Mouse (Mus musculus): ENCODE data around the gene Steap2.
"Not testable (repeated sequence)": the region's sequence is repeated elsewhere in the genome, so short reads cannot be mapped to it uniquely, and the experiment has no call there.

The Steap2 gene

GRCm38 (mm10) chr5:5693956-5694653 lies at the start of gene Steap2:
Gene Steap2 (minus strand): TSS chr5:5694578.
- no peak for DNase-seq

GRCm38 (mm10) chr5:5734445-5734844 lies 40.1 kb upstream of the Steap2 start:
- DNase-seq, result no peak

- no peak for DNase-seq
Observed at GRCm38 (mm10) chr5:5732858-5733257, 38.5 kb upstream of the Steap2 start.

- no peak for DNase-seq
Observed at GRCm38 (mm10) chr5:5732208-5732607, 37.8 kb upstream of the Steap2 start.

- no peak for DNase-seq
Observed at GRCm38 (mm10) chr5:5729904-5730303, 35.5 kb upstream of the Steap2 start.

GRCm38 (mm10) chr5:5722217-5722616 lies 27.8 kb upstream of the Steap2 start:
- no peak for DNase-seq

GRCm38 (mm10) chr5:5711032-5711431 lies 16.7 kb upstream of the Steap2 start:
- no peak for DNase-seq

- DNase-seq, result no peak
Observed at GRCm38 (mm10) chr5:5707341-5708278, 13.2 kb upstream of the Steap2 start.

GRCm38 (mm10) chr5:5705019-5705418 lies 10.6 kb upstream of the Steap2 start:
- no peak for DNase-seq

GRCm38 (mm10) chr5:5700386-5700785 lies 6.0 kb upstream of the Steap2 start:
- DNase-seq, result no peak

GRCm38 (mm10) chr5:5698830-5699229 lies 4.5 kb upstream of the Steap2 start:
- no peak for DNase-seq

- no peak for DNase-seq
Observed at GRCm38 (mm10) chr5:5695401-5695942, 1.1 kb upstream of the Steap2 start.

GRCm38 (mm10) chr5:5693541-5693955 lies 830 bp downstream of the Steap2 start:
- DNase-seq, result no peak

- no peak for DNase-seq
Observed at GRCm38 (mm10) chr5:5692167-5692738, 2.1 kb downstream of the Steap2 start.

- DNase-seq, result no peak
Observed at GRCm38 (mm10) chr5:5688945-5689540, 5.3 kb downstream of the Steap2 start.

GRCm38 (mm10) chr5:5688228-5688627 lies 6.2 kb downstream of the Steap2 start:
- no peak for DNase-seq

GRCm38 (mm10) chr5:5686973-5687372 lies 7.4 kb downstream of the Steap2 start:
- no peak for DNase-seq

GRCm38 (mm10) chr5:5684946-5685345 lies 9.4 kb downstream of the Steap2 start:
- not testable (repeated sequence) for DNase-seq

- DNase-seq, result no peak
Observed at GRCm38 (mm10) chr5:5683292-5683691, 11.1 kb downstream of the Steap2 start.

GRCm38 (mm10) chr5:5679459-5679858 lies 14.9 kb downstream of the Steap2 start:
- DNase-seq, result no peak

- no peak for DNase-seq
Observed at GRCm38 (mm10) chr5:5676082-5676481, 18.3 kb downstream of the Steap2 start.

- no peak for DNase-seq
Observed at GRCm38 (mm10) chr5:5668920-5669319, 25.5 kb downstream of the Steap2 start.

- DNase-seq, result no peak
Observed at GRCm38 (mm10) chr5:5664371-5664926, 29.9 kb downstream of the Steap2 start.

All from thymus, postnatal 14 days (tissue).